Mouse (Mus musculus): ENCODE data around the gene Tatdn2. TPM values are rescaled to one million over a fixed set of nuclear protein-coding genes. Genes with fewer than 3 reads are reported as not detected.

Gene Tatdn2
- polyA plus RNA-seq, 1 experiment from 2014 or later, result 0.95 TPM

DNA sequence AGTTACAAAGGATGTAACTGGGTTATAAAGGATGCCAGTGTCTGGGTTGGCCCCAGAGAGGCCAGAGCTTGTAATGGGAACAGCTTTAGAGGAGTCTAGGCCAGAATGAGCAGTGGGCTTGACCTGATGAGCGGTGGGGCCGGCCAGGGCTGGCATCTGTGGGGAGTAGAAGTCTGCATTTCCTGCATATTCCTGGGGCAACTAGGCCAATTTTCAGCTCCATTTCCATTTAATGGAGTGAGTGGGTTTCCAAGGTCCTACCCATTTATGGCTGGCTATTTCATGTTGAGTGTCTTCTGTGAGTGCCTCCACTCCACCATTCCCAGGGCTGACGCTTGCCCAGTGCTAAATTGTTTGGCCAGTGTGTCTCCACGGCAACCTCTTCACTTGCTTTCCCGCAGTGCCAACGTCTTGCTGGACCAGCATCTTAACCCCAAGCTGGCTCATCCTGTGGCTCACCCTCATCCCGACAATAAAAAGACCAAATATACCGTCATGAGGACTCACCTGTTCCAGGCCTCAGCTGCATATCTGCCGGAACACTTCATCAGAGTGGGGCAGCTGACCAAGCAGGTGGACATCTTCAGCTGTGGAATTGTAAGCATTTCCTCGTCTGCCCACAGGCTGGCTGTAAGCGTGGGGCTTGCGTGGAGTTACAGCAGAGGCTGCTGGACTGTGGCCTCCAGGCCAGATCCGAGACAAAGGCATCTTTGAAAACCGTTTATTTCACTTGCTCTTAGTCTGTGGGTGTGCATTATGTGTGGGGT, 18.4 kb upstream of the Tatdn2 start:
- no peak overlapping the region for H3K27ac ChIP-seq
- no peak overlapping the region for H3K4me3 ChIP-seq (replicated peaks; ENCODE audit: low read depth, low read length)
- H3K4me1 ChIP-seq (replicated peaks; ENCODE audit: insufficient read depth, low read length), result no peaks in the 10 kb centered on the region
- H3K27me3 ChIP-seq (ENCODE audit: insufficient read depth, low read length), result no peaks in the 10 kb centered on the region
- ATAC-seq (replicated peaks; ENCODE audit: low FRiP score, low read depth) (no peak), DNase-seq (ENCODE audit: low spot score) (no peak)
- H3K36me3 ChIP-seq (ENCODE audit: insufficient read depth, low read length), result no peaks in the 10 kb centered on the region
- no peak overlapping the region for H3K9ac ChIP-seq (ENCODE audit: low read depth, low read length)
- no peak overlapping the region for H3K4me2 ChIP-seq (ENCODE audit: low read length)
- no peaks in the 10 kb centered on the region for H3K9me3 ChIP-seq (replicated peaks; ENCODE audit: low read length)
- 84% methylated on average over 14 of the region's 14 CpGs for WGBS
- TF ChIP-seq CTCF (IDR thresholded peaks at IDR 0.05; ENCODE audit: low read depth), result no peak

DNA sequence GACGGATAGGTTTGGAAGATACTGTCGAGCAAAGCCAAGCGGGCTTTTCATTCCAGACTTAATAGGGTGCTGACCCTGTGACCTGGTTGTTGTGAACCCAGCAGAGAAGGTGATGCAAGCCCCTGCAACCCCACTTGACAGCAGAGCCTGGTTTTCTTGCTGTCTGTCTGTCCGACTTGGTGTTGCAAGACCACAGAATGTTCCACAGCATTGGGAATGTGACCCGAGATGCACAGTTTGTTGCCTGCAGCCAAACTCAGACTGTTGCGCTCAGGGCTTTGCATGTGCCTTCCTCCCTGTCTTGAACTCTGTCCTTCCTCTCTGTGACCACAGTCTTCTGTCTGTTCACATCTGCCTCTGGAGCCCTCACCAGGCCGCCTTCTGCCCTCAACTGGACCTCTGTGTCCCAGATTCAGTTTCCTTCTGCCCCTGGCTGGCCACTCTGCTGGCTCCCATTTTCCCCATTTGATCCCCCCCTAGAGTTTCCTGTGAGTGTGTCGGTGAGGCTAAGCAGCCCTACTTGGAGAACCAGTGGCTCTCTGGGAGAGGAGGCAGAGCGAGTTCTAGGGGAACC, 16.8 kb upstream of the Tatdn2 start:
- 81% methylated on average over 9 of the region's 9 CpGs for WGBS
- no peak for ATAC-seq (replicated peaks; ENCODE audit: low FRiP score, low read depth)
- H3K27ac ChIP-seq, result no peak overlapping the region

DNA sequence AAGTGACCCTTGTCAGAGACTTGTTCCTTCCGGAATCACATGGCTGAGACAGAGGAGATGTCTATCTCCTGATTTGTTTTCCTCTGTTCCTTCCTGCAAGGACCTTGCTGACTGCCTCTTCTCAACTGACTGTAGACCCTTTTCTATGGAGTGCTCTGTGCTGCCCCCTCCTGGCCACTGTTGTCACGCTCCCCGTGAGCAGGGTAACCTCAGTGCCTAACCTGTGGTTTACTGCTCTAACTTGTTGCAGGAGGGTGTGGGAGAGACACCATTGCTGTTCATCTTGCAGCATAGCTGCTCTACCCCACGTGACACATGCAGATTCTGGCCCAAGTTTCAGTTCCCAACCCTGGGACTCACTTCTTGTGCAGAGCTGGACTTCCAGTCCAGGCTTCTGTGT, 15.6 kb upstream of the Tatdn2 start:
- Histone ChIP-seq H3K27ac (no peak overlapping the region), H3K9me3 (replicated peaks; ENCODE audit: low read length) (no peaks in the 10 kb centered on the region), H3K9ac (ENCODE audit: low read depth, low read length) (no peak overlapping the region), H3K4me1 (replicated peaks; ENCODE audit: insufficient read depth, low read length) (no peaks in the 10 kb centered on the region), H3K36me3 (ENCODE audit: insufficient read depth, low read length) (no peaks in the 10 kb centered on the region), H3K4me3 (replicated peaks; ENCODE audit: low read depth, low read length) (no peak overlapping the region), H3K4me2 (ENCODE audit: low read length) (no peak overlapping the region), H3K27me3 (ENCODE audit: insufficient read depth, low read length) (no peaks in the 10 kb centered on the region)
- TF ChIP-seq CTCF (IDR thresholded peaks at IDR 0.05; ENCODE audit: low read depth), result peak; percentile 92
- peak; percentile 82 for ATAC-seq (replicated peaks; ENCODE audit: low FRiP score, low read depth)
- peak; percentile 88 for DNase-seq (ENCODE audit: low spot score)
- 23% methylated on average over 4 of the region's 4 CpGs for WGBS

More for the DNA sequence above, 16.8 kb upstream of the Tatdn2 start:
- no peaks in the 10 kb centered on the region for H3K9me3 ChIP-seq (replicated peaks; ENCODE audit: low read length)
- no peaks in the 10 kb centered on the region for H3K36me3 ChIP-seq (ENCODE audit: insufficient read depth, low read length)
- no peak overlapping the region for H3K9ac ChIP-seq (ENCODE audit: low read depth, low read length)
- no peak overlapping the region for H3K4me2 ChIP-seq (ENCODE audit: low read length)
- H3K27me3 ChIP-seq (ENCODE audit: insufficient read depth, low read length), result no peaks in the 10 kb centered on the region
- no peak for DNase-seq (ENCODE audit: low spot score)
- H3K4me1 ChIP-seq (replicated peaks; ENCODE audit: insufficient read depth, low read length), result no peaks in the 10 kb centered on the region
- no peak for TF ChIP-seq CTCF (IDR thresholded peaks at IDR 0.05; ENCODE audit: low read depth)
- H3K4me3 ChIP-seq (replicated peaks; ENCODE audit: low read depth, low read length), result no peak overlapping the region

GRCm38 (mm10) chr6:113683081-113683825, 13.6 kb upstream of the Tatdn2 start:
- H3K4me2 ChIP-seq (ENCODE audit: low read length), result no peak overlapping the region
- TF ChIP-seq CTCF (IDR thresholded peaks at IDR 0.05; ENCODE audit: low read depth), result no peak
- no peak overlapping the region for H3K27ac ChIP-seq
- no peaks in the 10 kb centered on the region for H3K36me3 ChIP-seq (ENCODE audit: insufficient read depth, low read length)
- no peak overlapping the region for H3K4me3 ChIP-seq (replicated peaks; ENCODE audit: low read depth, low read length)
- H3K9ac ChIP-seq (ENCODE audit: low read depth, low read length), result no peak overlapping the region
- 89% methylated on average over 10 of the region's 10 CpGs for WGBS
- no peaks in the 10 kb centered on the region for H3K9me3 ChIP-seq (replicated peaks; ENCODE audit: low read length)
- no peaks in the 10 kb centered on the region for H3K4me1 ChIP-seq (replicated peaks; ENCODE audit: insufficient read depth, low read length)
- no peak for DNase-seq (ENCODE audit: low spot score)
- no peaks in the 10 kb centered on the region for H3K27me3 ChIP-seq (ENCODE audit: insufficient read depth, low read length)
- ATAC-seq (replicated peaks; ENCODE audit: low FRiP score, low read depth), result no peak

DNA sequence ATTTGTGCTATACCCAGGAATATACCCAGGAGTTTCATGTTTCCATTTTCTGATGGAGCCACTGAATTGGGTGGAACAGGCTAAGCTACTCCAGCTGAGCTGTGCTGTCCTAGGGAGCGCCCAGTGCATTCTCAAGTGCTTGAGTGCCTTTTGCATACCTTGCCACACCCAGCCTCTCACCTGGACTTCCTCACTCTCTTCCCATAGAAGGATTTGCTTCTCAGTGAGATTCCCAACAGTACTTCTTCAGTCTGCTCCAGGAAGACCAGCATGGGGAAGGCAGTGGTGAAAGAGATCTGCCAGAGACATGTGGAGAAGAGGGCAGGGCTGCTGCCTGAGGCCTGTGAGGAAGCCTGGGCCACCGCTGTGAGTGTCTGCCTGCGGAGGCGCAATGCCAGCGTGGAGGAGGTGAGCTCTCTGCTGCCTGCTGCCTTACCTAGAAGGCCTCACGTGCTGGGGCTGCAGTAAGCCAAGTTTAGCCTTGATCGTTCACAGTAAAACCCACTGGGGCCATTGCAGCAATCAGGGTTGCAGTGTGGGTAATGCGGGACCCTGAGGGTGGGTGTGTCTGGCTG, 10.2 kb upstream of the Tatdn2 start:
- Histone ChIP-seq H3K4me2 (ENCODE audit: low read length) (no peak overlapping the region), H3K27me3 (ENCODE audit: insufficient read depth, low read length) (no peaks in the 10 kb centered on the region), H3K4me1 (replicated peaks; ENCODE audit: insufficient read depth, low read length) (peaks cover 14% of the 10 kb centered on the region), H3K4me3 (replicated peaks; ENCODE audit: low read depth, low read length) (no peak overlapping the region), H3K9me3 (replicated peaks; ENCODE audit: low read length) (no peaks in the 10 kb centered on the region), H3K9ac (ENCODE audit: low read depth, low read length) (0 out of 2 replicates have a peak overlapping the region, but pooled peaks have one; percentile 13), H3K36me3 (ENCODE audit: insufficient read depth, low read length) (no peaks in the 10 kb centered on the region), H3K27ac (no peak overlapping the region)
- no peak for DNase-seq (ENCODE audit: low spot score)
- WGBS, result 57% methylated on average over 8 of the region's 8 CpGs
- TF ChIP-seq CTCF (IDR thresholded peaks at IDR 0.05; ENCODE audit: low read depth), result no peak
- no peak for ATAC-seq (replicated peaks; ENCODE audit: low FRiP score, low read depth)

GRCm38 (mm10) chr6:113690008-113690399, 6.8 kb upstream of the Tatdn2 start:
- no peak for TF ChIP-seq CTCF (IDR thresholded peaks at IDR 0.05; ENCODE audit: low read depth)
- Histone ChIP-seq H3K4me3 (replicated peaks; ENCODE audit: low read depth, low read length) (0 out of 2 replicates have a peak overlapping the region, but pooled peaks have one; percentile 3), H3K27ac (peak overlapping the region; percentile 91), H3K4me1 (replicated peaks; ENCODE audit: insufficient read depth, low read length) (peaks cover 14% of the 10 kb centered on the region), H3K9ac (ENCODE audit: low read depth, low read length) (no peak overlapping the region), H3K4me2 (ENCODE audit: low read length) (peak overlapping the region; percentile 40; the same call in 1 of the 2 replicates), H3K9me3 (replicated peaks; ENCODE audit: low read length) (no peaks in the 10 kb centered on the region), H3K36me3 (ENCODE audit: insufficient read depth, low read length) (no peaks in the 10 kb centered on the region), H3K27me3 (ENCODE audit: insufficient read depth, low read length) (no peaks in the 10 kb centered on the region)
- ATAC-seq (replicated peaks; ENCODE audit: low FRiP score, low read depth) (peak; percentile 82), DNase-seq (ENCODE audit: low spot score) (peak; percentile 90)
- WGBS, result 8% methylated on average over 7 of the region's 7 CpGs

Data from kidney, postnatal 0 days (tissue).